Mouse (Mus musculus): Measurements from ENCODE around the gene Stoml1.
"Not testable (repeated sequence)": the region's sequence is repeated elsewhere in the genome, so short reads cannot be mapped to it uniquely, and the experiment has no call there.

DNA sequence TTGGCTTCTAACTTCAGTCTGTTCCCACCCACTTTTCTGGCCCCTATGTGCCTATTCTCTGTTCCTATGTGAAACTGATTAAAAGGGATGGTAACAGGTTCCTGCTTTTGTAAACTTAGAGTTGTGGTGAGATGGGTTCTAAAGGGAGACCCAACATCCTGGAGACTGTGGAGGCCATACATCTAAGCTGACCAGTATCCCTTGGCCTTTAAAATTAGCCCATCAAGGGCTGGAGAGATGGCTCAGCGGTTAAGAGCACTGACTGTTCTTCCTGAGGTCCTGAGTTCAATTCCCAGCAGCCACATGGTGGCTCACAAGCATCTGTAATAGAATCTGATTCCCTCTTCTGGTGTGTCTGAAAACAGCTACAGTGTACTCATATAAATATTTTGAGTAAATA, 2.2 kb upstream of the Stoml1 start:
- not testable (repeated sequence) for TF ChIP-seq CTCF (IDR thresholded peaks at IDR 0.05; ENCODE audit: extremely low read depth, insufficient read length, insufficient replicate concordance, low read depth, low read length); POLR2A (IDR thresholded peaks at IDR 0.05; ENCODE audit: low read depth, low read length)
